Mouse (Mus musculus) G1E (cell line): ENCODE data around the gene Syt16. TPM values are rescaled to one million over a fixed set of nuclear protein-coding genes. Genes with fewer than 3 reads are reported as not detected.

Experiments
- ATAC-seq: 2 replicates; pipeline ENCODE4 v1.8.0; 2016; ENCODE audit warnings: mild to moderate bottlenecking; ENCODE audit not compliant: insufficient number of reproducible peaks, poor library complexity, low FRiP score, severe bottlenecking; ENCODE audit errors: extremely low read depth
- DNase-seq: peaks from one replicate; pipeline ENCODE4 v3.0.0; 2012; ENCODE audit warnings: low spot score
- H3K27me3 ChIP-seq: 2 replicates; pipeline ENCODE4 v1.6.1; 2012; ENCODE audit warnings: mild to moderate bottlenecking, low read length, inconsistent platforms; ENCODE audit not compliant: insufficient read depth
- H3K36me3 ChIP-seq: replicated peaks from 2 replicates; pipeline ENCODE3; 2012; ENCODE audit warnings: mild to moderate bottlenecking, inconsistent platforms
- H3K4me1 ChIP-seq: 2 replicates; pipeline ENCODE4 v1.6.1; 2012; ENCODE audit warnings: low read depth, low read length, inconsistent platforms, mixed read lengths; ENCODE audit not compliant: insufficient read depth
- H3K4me3 ChIP-seq: 2 replicates; pipeline ENCODE4 v1.5.1; 2012; ENCODE audit warnings: low read depth, mild to moderate bottlenecking, inconsistent platforms, low read length, moderate library complexity, mixed read lengths
- H3K9me3 ChIP-seq: replicated peaks from 2 replicates; pipeline ENCODE4 v1.6.1; 2012; ENCODE audit warnings: inconsistent platforms
- CTCF ChIP-seq: IDR thresholded peaks from 2 replicates; pipeline ENCODE4 v1.5.1; 2012; ENCODE audit warnings: low read depth, low read length, inconsistent platforms, mixed read lengths
- GATA1 ChIP-seq: IDR thresholded peaks from 2 replicates; pipeline ENCODE4 v1.6.1; 2012; ENCODE audit warnings: borderline replicate concordance, low read length, inconsistent platforms, mixed read lengths
- GATA2 ChIP-seq: IDR thresholded peaks from 2 replicates; pipeline ENCODE4 v1.6.1; 2012; ENCODE audit warnings: low read depth, low read length, inconsistent platforms, borderline replicate concordance
- POLR2AphosphoS5 ChIP-seq: IDR thresholded peaks from 2 replicates; pipeline ENCODE4 v1.6.1; 2012; ENCODE audit warnings: low read depth, low read length, inconsistent platforms; ENCODE audit not compliant: insufficient replicate concordance
- TAL1 ChIP-seq: conservative IDR thresholded peaks from 2 replicates; pipeline ENCODE4 v1.6.1; 2012; ENCODE audit warnings: low read depth, low read length, inconsistent platforms, mixed read lengths
- polyA plus RNA-seq: library from polyadenylated mRNA; stranded (reverse); fragments of >175 nt; gene quantifications from 2 replicates; pipeline ENCODE4 v1.2.3, GENCODE M21; 2012
- total RNA-seq, 2 experiments: library from RNA; stranded (forward) in 1 of 2; stranded (reverse) in 1 of 2; fragments of 200-1000 nt in 1 of 2; fragments of >200 nt in 1 of 2; fragmentation: Nextera tagmentation in 1 of 2; gene quantifications; 2 replicates each; pipeline ENCODE4 v1.2.3; 2014 to 2017

The Syt16 gene
- total and polyA plus RNA-seq, 3 experiments = 0.11 TPM; not detected in 2

GRCm38 (mm10) chr12:74212156-74212555 lies 214.7 kb downstream of the Syt16 start:
- Histone ChIP-seq H3K36me3 (no peaks in the 10 kb centered on the region), H3K4me3 (no peak overlapping the region), H3K27me3 (no peaks in the 10 kb centered on the region), H3K4me1 (no peaks in the 10 kb centered on the region), H3K9me3 (peaks cover 3% of the 10 kb centered on the region; the same call in 1 of the 2 replicates)
- no peak for DNase-seq
- ATAC-seq = no peak
- TF ChIP-seq CTCF = no peak
- TF ChIP-seq GATA1 = no peak
- no peak for TF ChIP-seq TAL1
- TF ChIP-seq POLR2AphosphoS5 = no peak
- no peak for TF ChIP-seq GATA2

- TF ChIP-seq CTCF = no peak
- TF ChIP-seq TAL1 = no peak
- no peak for TF ChIP-seq GATA2
- no peak for TF ChIP-seq POLR2AphosphoS5
- TF ChIP-seq GATA1 = no peak
- DNase-seq (no peak), ATAC-seq (no peak)
- no peaks in the 10 kb centered on the region for H3K27me3 ChIP-seq
- no peaks in the 10 kb centered on the region for H3K4me1 ChIP-seq
- no peaks in the 10 kb centered on the region for H3K36me3 ChIP-seq
- H3K4me3 ChIP-seq = no peak overlapping the region
- H3K9me3 ChIP-seq = no peaks in the 10 kb centered on the region
Observed at GRCm38 (mm10) chr12:74216103-74216728, 218.8 kb downstream of the Syt16 start.

- H3K27me3 ChIP-seq = no peaks in the 10 kb centered on the region
- no peak overlapping the region for H3K4me3 ChIP-seq
- H3K36me3 ChIP-seq = no peaks in the 10 kb centered on the region
- TF ChIP-seq POLR2AphosphoS5 (no peak), GATA2 (no peak), CTCF (no peak), TAL1 (no peak), GATA1 (no peak)
- DNase-seq (no peak), ATAC-seq (no peak)
- H3K9me3 ChIP-seq = peaks cover 4% of the 10 kb centered on the region; the same call in 1 of the 2 replicates
- no peaks in the 10 kb centered on the region for H3K4me1 ChIP-seq
Observed at GRCm38 (mm10) chr12:74219909-74220308, 222.4 kb downstream of the Syt16 start.

GRCm38 (mm10) chr12:74220651-74221050 lies 223.2 kb downstream of the Syt16 start:
- TF ChIP-seq GATA1 = no peak
- TF ChIP-seq CTCF = no peak
- peaks cover 4% of the 10 kb centered on the region; the same call in 1 of the 2 replicates for H3K9me3 ChIP-seq
- no peaks in the 10 kb centered on the region for H3K4me1 ChIP-seq
- no peaks in the 10 kb centered on the region for H3K27me3 ChIP-seq
- no peaks in the 10 kb centered on the region for H3K36me3 ChIP-seq
- ATAC-seq (no peak), DNase-seq (no peak)
- no peak overlapping the region for H3K4me3 ChIP-seq

DNA sequence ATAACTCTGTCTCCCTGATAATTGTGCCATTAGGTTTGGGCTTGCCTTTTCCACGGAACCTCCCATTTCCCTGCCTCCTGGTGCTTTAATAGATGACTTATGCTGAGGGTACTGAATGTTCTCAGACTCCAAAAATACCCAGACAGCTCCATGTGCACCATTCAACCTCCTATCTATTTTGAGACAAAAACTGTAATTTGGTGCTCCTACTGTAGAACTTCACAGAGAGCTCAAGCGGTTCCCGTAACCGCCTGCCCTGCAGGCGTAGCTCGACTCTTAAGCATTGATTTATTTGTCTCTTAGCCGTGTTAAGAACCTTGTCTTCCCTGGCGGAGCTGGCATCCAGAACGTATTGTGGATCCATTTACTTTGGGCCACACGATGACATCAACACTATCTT lies 233.3 kb downstream of the Syt16 start:
- DNase-seq (no peak), ATAC-seq (no peak)
- Histone ChIP-seq H3K27me3 (no peaks in the 10 kb centered on the region), H3K36me3 (no peaks in the 10 kb centered on the region), H3K9me3 (peaks cover 12% of the 10 kb centered on the region), H3K4me3 (no peak overlapping the region), H3K4me1 (no peaks in the 10 kb centered on the region)
- TF ChIP-seq POLR2AphosphoS5 (no peak), TAL1 (no peak), GATA1 (no peak)

DNA sequence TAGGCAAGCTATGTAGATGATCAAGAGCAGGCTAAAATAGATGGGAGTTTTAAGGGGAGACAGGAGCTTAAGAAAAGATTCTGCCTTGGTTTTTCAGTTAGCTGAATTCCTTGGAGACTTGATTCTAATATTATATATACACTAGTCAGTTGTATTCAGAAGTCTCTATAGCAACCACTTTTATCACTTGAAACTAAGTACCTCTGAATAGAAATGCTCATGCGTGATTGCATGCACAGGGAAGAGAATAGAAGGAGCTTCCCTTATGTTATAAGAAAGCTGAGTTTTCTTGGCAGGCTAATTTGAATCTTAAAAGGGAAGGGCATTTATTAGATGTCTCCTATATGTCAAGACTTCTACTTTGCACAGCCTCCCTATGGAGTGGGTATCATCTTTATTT lies 235.4 kb downstream of the Syt16 start:
- H3K27me3 ChIP-seq = no peaks in the 10 kb centered on the region
- ATAC-seq = no peak
- no peaks in the 10 kb centered on the region for H3K4me1 ChIP-seq
- no peak overlapping the region for H3K4me3 ChIP-seq
- TF ChIP-seq GATA2 (no peak), TAL1 (no peak), GATA1 (no peak), POLR2AphosphoS5 (no peak), CTCF (no peak)
- no peaks in the 10 kb centered on the region for H3K36me3 ChIP-seq
- no peak for DNase-seq
- H3K9me3 ChIP-seq = peaks cover 15% of the 10 kb centered on the region

GRCm38 (mm10) chr12:74236191-74236590 lies 238.7 kb downstream of the Syt16 start:
- no peak for ATAC-seq
- no peak for TF ChIP-seq GATA2
- TF ChIP-seq CTCF = no peak
- no peak for TF ChIP-seq TAL1
- no peak for TF ChIP-seq GATA1
- no peak for TF ChIP-seq POLR2AphosphoS5
- peaks cover 17% of the 10 kb centered on the region for H3K9me3 ChIP-seq
- no peak overlapping the region for H3K4me3 ChIP-seq
- DNase-seq = no peak
- H3K4me1 ChIP-seq = no peaks in the 10 kb centered on the region
- no peaks in the 10 kb centered on the region for H3K36me3 ChIP-seq
- no peaks in the 10 kb centered on the region for H3K27me3 ChIP-seq
